ENCODE assay signal across 14 mouse cellular contexts in genomic region chr10:51271364-51271763, GRCm38 (mm10).
A peak's percentile ranks its signal among the peaks of the same experiment; 100 is the strongest.
DNase-seq lines count a peak whose midpoint lies in the region; ATAC-seq lines count a peak whose summit lies in the region.
"Had no signal": no experiment of that assay in that cellular context is flagged by ENCODE, and none has a peak within 500 bp of the region (broad histone marks: within the 10 kb centered on the region; RNA-seq: fewer than 3 reads in every experiment).

No protein-coding gene starts in this region.

- DNase-seq in right cerebral cortex, adult 2 months (ENCODE audit: low spot score in 2 of 2), result peak; percentile 74 to 75
- DNase-seq in right cerebral cortex, postnatal 14 days, result no peak
- DNase-seq in layer of hippocampus, adult 18-20 months (ENCODE audit: low spot score in 2 of 2), result peak; percentile 58 to 86
- peak; percentile 53 to 56 for DNase-seq in left cerebral cortex, postnatal 36 days (ENCODE audit: low spot score in 2 of 2)
- no peak for DNase-seq in heart, adult 11 months
- no peak for DNase-seq in heart, postnatal 4 days
- DNase-seq: cerebellum, postnatal 36 days; heart, adult 18-20 months; thymus, adult 2 months had no signal

- no peak overlapping the region for H3K4me3 ChIP-seq in forebrain, embryonic 12.5 days (replicated peaks)
- H3K4me3 ChIP-seq: intestine, embryonic 15.5 days; limb, embryonic 15.5 days had no signal

- ATAC-seq in forebrain, embryonic 12.5 days (ENCODE audit: low FRiP score), result no peak
- ATAC-seq: intestine, embryonic 15.5 days; midbrain, embryonic 16.5 days had no signal

- no peak overlapping the region for H3K27ac ChIP-seq in forebrain, embryonic 12.5 days
- H3K27ac ChIP-seq: intestine, embryonic 15.5 days; limb, embryonic 15.5 days had no signal

- H3K9ac ChIP-seq in forebrain, embryonic 12.5 days, result no peak overlapping the region
- H3K9ac ChIP-seq: intestine, embryonic 15.5 days; limb, embryonic 15.5 days had no signal

- H3K9me3 ChIP-seq in forebrain, embryonic 12.5 days, result no peaks in the 10 kb centered on the region
- H3K9me3 ChIP-seq: intestine, embryonic 15.5 days; limb, embryonic 15.5 days had no signal

- no peaks in the 10 kb centered on the region for H3K4me1 ChIP-seq in forebrain, embryonic 12.5 days
- H3K4me1 ChIP-seq: intestine, embryonic 15.5 days; limb, embryonic 15.5 days had no signal

- H3K27me3 ChIP-seq in forebrain, embryonic 12.5 days, result no peaks in the 10 kb centered on the region
- H3K27me3 ChIP-seq: CH12.LX; intestine, embryonic 15.5 days; limb, embryonic 15.5 days had no signal

- H3K4me2 ChIP-seq in forebrain, embryonic 12.5 days, result no peak overlapping the region
- H3K4me2 ChIP-seq: intestine, embryonic 15.5 days; limb, embryonic 15.5 days had no signal

- intact Hi-C loops in left cerebral cortex, postnatal 36 days (cut with DNase I), result no loop called here

- 92% methylated on average over 1 of the region's 1 CpGs for WGBS in forebrain, embryonic 12.5 days

- no peaks in the 10 kb centered on the region for H3K36me3 ChIP-seq in forebrain, embryonic 12.5 days (replicated peaks)
- H3K36me3 ChIP-seq: intestine, embryonic 15.5 days; limb, embryonic 15.5 days had no signal

Comparison
In these comparisons a context has a peak if more than half of its experiments do, and no peak if none do; other contexts are left out.
1. DNase-seq: peak in right cerebral cortex, adult 2 months (2 of 2), layer of hippocampus, adult 18-20 months (2 of 2) and left cerebral cortex, postnatal 36 days (2 of 2); none in right cerebral cortex, postnatal 14 days (single experiment), heart, adult 11 months (single experiment) and heart, postnatal 4 days (single experiment).